Mouse (Mus musculus): ENCODE results near the gene Lilrb4a.
"Not testable (repeated sequence)": the region's sequence is repeated elsewhere in the genome, so short reads cannot be mapped to it uniquely, and the experiment has no call there.

Lilrb4a gene

DNA sequence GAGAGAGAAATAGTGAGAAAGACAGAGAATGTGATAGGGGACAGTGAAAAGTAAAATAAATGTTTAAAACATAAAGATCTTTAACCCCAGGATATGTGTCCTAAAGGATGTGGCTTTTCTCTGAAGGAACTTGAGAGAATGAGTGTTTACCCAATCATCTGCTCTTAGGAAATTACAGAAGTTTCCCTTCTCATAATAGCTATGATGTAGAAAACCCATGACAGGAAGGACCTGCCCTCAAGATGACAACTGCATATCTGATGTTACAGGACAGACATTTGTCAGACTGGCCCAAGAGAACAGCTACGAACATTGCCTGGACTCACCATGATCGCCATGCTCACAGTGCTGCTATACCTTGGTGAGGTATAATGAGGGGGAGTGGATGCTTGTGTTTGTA, at the start of gene Lilrb4a:
Gene Lilrb4a, plus strand, starts transcription at position 266 of the 400 bp plus-strand sequence.
- in situ Hi-C loops (cut with MboI, MseI): not testable (repeated sequence)

DNA sequence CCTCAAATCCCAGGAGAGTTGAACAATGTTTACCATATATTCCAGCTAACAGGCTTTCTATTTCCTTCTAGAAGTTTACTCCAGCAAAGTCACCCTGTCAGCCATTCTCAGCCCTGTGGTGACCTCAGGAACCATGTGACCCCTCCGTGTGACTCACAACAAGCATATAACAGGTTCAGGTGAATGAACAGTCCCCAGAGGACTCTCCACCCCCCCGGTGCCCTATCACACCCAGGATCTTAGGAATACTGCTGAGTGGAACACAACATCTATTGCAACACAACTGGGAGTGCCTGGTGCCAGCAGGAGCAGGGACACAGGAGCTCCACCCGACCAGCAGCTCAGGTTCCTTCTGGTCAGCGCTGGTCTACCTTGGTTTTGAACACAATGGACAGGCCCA, 39.1 kb upstream of the Lilrb4a start:
- in situ Hi-C loops (cut with MboI, MseI): no loop called here

DNA sequence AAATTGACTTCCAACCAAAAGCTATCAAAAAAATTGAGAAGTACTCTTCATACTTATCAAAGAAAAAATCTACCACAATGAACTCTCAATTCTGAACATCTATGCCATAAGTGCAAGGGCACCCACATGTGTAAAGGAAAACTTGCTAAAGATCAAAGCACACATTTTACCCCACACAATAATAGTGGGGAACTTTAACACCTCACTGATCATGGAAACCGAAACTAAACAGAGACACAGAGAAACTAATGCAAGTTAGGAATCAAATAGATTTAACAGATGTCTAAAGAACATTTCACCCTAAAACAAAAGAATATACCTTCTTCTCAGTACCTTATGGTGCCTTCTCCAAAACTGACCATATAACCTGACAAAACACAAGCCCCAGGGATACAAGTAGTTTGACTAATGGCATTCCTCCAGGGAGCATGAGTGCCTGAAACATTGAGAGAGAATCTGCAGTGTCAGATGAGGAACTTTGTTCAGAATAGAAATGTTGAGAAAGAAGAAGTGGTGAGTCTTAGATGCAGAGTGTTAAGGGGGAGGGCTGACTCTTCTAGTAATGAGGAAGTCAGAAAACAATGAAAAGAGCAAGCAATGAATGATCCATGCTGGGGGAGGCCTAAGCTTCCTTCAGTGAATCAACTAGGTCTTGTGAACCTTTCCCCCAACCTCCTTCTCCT, 37.0 kb upstream of the Lilrb4a start:
- in situ Hi-C loops (cut with MboI, MseI): no loop called here

DNA sequence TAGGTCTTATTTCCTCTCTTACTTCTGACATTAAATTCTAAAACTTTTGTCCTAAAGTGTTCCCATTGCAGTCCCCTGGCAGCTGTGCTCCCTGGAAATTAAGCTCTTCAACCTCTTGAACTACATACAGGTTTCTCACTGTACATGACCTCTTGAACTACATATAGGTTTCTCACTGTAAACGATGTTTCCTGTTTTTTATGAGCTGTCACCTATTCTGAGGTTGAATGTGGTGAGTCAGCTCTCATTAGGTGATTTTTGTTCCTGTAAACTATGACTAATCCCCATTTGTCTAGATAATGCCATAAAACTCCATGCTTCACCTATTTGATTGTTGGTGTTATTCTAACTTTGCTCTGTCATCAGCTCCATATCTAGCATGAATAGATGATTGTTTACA, 36.4 kb upstream of the Lilrb4a start:
- in situ Hi-C loops (cut with MboI, MseI): no loop called here

DNA sequence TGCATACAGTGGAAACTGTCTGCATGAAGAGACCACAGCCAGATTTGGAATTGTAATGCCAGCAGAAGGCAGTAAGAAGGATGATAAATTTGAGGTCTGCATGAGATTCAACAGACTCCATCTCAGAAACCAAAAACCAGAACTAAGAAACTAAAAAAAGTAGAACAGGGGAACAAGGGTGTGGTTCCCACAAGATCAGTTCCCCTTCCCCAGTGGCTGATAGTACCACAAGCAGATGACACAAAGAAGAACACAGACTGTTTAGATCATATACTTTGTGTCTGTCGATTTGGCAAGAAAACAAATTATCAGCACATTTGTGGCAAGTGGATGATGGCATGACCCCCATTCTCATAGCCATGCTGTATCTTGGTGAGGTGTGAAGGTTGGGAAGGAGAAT, 35.0 kb upstream of the Lilrb4a start:
- in situ Hi-C loops (cut with MboI, MseI): no loop called here

DNA sequence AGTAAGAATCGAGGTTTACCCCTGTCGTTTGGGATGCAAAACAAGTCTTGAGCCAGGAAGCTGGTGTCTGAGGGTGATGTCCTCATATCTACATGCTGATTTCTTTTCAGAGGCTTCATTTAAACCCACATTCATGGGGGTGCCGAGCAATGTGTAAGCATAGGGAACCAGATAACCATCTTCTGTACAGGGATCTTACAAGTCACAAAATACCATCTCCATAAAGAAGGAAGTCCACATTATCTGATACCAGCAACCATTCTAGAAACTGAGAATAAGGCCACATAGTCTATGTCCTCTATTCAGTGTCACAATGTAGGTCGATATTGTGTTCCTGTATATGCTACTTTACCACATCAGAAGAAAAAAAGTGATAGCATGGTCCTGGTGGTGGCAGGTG, 34.4 kb upstream of the Lilrb4a start:
- in situ Hi-C loops (cut with MboI, MseI): no loop called here

DNA sequence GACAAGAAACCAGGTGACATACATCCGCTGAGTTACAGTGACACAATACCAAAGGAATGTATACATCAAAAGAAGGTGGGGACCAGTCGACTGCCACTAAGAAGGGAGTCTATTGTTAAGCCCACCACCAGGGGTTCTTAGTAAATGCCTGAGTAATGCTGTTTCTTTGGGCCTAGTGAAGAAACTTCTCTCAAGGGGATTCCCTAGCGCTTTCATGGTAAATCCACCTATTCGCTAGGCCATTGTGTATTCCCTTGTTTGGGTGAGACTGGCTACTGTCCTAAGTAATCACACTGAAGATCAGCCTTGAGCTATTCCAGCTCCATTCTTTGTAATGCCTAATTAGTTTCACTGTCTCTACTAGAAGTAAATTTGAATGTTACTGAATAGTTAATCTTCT, 27.0 kb upstream of the Lilrb4a start:
- in situ Hi-C loops (cut with MboI, MseI): not testable (repeated sequence)

DNA sequence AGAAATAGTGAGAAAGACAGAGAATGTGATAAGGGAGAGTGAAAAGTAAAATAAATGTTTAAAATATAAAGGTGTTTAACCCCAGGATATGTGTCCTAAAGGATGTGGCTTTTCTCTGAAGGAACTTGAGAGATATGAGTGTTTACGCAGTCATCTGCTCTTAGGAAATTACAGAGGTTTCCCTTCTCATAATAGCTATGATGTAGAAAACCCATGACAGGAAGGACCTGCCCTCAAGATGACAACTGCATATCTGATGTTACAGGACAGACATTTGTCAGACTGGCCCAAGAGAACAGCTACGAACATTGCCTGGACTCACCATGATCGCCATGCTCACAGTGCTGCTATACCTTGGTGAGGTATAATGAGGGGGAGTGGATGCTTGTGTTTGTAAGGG, 10.4 kb upstream of the Lilrb4a start, which contains the start of the genes Gm49339 and Lilr4b:
Gene Gm49339, plus strand, starts transcription at position 216 of the 400 bp plus-strand sequence.
Gene Lilr4b, plus strand, starts transcription at position 236 of the 400 bp plus-strand sequence.
- in situ Hi-C loops (cut with MboI, MseI): not testable (repeated sequence)

DNA sequence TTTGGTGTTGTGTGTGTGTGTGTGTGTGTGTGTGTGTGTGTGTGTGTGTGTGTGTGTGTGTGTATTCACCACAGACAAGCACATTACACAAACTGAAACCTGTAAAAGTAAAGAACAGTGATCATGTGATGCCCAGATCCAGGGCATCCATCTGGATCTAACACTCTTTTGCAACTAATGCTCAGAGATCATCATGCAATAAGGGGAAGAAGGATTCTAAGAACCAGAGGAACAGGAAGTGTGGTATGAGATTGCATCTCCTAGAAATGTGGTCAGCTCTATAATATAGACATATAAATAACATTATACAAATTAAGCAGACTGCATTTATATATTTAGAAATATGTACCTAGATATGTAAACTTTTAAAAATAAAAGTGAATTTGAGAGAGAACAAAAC, 29.3 kb downstream of the Lilrb4a start:
- in situ Hi-C loops (cut with MboI, MseI): no loop called here

DNA sequence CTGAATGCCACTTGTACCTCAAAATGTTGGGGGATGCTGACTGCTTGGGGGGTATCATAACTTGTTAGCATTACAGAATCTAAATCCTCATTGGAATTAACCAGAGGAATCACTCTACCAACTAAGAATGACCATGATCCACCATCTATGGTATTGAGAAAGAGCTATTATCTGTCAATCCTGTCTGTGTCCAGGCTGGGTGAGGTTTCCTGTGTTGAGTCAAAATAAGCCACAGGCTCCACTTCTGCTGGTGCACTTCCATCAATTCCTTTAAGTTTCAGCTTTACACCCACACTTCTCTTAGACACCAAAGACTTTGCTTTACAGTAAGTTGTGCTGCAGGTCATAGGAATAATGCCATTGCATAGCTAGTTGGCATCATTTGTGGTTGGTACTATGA, 30.7 kb downstream of the Lilrb4a start:
- in situ Hi-C loops (cut with MboI, MseI): no loop called here

DNA sequence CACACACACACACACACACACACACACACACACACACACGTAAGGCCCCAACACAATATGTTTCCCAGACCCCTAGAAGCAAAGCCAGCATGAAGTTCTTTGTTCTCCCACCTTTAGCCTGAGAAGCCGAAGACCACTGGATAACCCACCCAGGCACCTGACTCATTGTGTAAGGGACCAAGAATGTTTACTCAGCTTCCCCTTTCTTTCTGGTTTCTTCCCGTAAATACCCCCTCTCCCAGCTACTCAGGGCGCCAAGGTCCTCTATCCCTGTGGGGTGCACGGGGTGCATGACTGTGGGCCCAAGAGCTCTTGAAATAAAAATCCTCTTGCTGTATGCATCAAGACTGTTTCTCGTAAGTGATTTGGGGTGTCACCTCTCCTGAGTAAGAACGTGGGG, 35.3 kb downstream of the Lilrb4a start:
- in situ Hi-C loops (cut with MboI, MseI): no loop called here

DNA sequence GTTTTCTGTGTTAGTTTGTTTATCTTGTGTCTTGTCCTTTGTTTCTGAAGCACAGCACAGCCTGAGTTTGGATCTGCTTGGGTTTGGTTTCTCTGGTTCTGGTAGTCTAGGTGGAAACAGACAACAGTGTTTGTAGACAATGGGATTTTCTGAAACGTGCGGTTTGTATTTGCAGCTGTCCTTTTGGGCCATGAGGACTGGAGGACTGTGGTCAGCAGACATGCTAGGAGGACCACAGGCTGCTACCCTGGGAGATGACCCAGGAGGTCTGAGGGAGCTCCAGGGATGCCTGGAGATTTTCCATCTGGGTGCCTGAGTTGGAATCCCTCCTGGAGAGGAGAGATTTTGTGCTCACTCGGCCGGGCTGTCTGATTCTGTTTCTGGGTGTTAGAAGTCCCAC, 35.9 kb downstream of the Lilrb4a start:
- in situ Hi-C loops (cut with MboI, MseI): no loop called here

DNA sequence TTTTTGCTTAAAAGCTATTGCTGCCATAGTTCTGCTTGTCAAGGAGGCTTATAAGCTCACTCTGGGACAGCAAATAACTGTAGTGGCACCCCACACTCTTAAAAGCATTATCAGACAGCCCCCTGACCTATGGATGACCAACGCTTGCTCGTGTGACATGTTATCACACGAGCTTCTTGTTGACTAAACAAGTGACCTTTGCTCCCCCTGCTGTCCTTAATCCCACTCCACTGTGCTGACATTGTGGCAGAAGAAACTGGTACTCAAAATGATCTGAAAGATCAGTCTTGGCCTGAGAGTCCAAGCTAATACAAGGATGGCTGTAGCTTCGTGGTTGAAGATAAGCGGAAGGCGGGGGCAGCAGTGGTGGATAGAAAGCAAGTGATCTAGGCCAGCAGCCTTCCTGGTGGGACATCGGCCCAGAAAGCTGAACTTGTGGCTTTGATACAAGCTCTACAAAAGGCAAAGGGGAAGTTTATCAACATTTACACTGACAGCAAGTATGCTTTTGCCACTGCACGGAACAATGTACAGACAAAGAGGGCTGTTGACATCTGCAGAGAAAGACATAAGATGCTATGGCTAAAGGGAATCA, 38.2 kb downstream of the Lilrb4a start:
- in situ Hi-C loops (cut with MboI, MseI): no loop called here

DNA sequence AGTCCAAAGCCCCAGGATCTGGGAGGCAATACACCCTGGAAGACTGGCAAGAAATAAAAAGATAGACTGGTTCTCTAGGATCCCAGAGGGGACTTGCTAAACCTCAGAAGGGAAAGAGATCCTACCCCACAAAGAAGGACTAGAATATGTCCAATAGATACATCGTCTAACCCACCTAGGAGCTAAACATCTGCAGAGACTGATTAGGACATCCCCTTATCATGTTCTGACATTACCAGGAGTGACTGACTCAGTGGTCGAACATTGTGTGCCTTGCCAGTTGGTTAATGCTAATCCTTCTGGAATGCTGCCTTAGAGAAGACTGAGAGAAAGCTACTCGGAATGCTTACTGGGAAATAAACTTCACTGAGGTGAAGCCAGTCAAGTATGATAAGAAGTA, 38.7 kb downstream of the Lilrb4a start:
- in situ Hi-C loops (cut with MboI, MseI): no loop called here

DNA sequence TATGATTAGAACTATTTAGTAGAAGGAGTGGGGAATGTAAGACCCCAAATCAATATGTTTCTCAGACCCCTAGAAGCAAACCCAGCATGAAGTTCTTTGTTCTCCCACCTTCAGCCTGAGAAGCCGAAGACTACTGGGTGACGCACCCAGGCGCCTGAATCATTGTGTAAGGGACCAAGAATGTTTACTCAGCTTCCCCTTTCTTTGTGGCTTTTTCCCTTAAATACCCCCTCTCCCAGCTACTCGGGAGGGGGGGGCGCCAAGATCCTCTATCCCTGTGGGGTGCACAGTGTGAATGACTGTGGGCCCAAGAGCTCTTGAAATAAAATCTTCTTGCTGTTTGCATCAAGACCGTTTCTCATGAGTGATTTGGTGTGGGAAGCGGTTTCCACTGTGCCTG, 40.1 kb downstream of the Lilrb4a start:
- in situ Hi-C loops (cut with MboI, MseI): loop anchor here in 1 of 2 experiments (10.0 kb wide), 1 partner anchor 1454 kb away; no protein-coding TSS in a partner anchor
